Mouse (Mus musculus) forebrain, embryonic 15.5 days (tissue): ENCODE results near the gene Vmn2r31. TPM values are rescaled to one million over a fixed set of nuclear protein-coding genes. Genes with fewer than 3 reads are reported as not detected.
"Not testable (repeated sequence)": the region's sequence is repeated elsewhere in the genome, so short reads cannot be mapped to it uniquely, and the experiment has no call there.

Source experiments
- ATAC-seq: fragments of 200-750 bp; cut with Nextera tagmentation; replicated peaks from 2 replicates; pipeline ENCODE4 v1.8.0; 2017; ENCODE audit warnings: mild to moderate bottlenecking, moderate TSS enrichment, moderate library complexity
- H3K27ac ChIP-seq: fragments of 300-500 bp; sonication (generic); replicated peaks from 2 replicates; pipeline ENCODE4 v1.5.1; 2015; ENCODE audit warnings: mild to moderate bottlenecking, inconsistent platforms
- H3K27me3 ChIP-seq: fragments of 300-500 bp; sonication (generic); 2 replicates; pipeline ENCODE4 v1.6.1; 2015; ENCODE audit warnings: inconsistent platforms
- H3K36me3 ChIP-seq: fragments of 300-500 bp; sonication (generic); 2 replicates; pipeline ENCODE4 v1.6.1; 2015; ENCODE audit warnings: mild to moderate bottlenecking, inconsistent platforms
- H3K4me1 ChIP-seq: fragments of 300-500 bp; sonication (generic); 2 replicates; pipeline ENCODE4 v1.6.1; 2015; ENCODE audit warnings: inconsistent platforms
- H3K4me2 ChIP-seq: fragments of 300-500 bp; sonication (generic); replicated peaks from 2 replicates; pipeline ENCODE4 v1.6.1; 2015; ENCODE audit warnings: mild to moderate bottlenecking, inconsistent platforms
- H3K4me3 ChIP-seq: fragments of 300-500 bp; sonication (generic); 2 replicates; pipeline ENCODE4 v1.5.1; 2015; ENCODE audit warnings: mild to moderate bottlenecking, inconsistent platforms
- H3K9ac ChIP-seq: fragments of 300-500 bp; sonication (generic); replicated peaks from 2 replicates; pipeline ENCODE4 v1.6.1; 2015; ENCODE audit warnings: mild to moderate bottlenecking, inconsistent platforms
- H3K9me3 ChIP-seq: fragments of 300-500 bp; sonication (generic); 2 replicates; pipeline ENCODE4 v1.6.1; 2016; ENCODE audit warnings: inconsistent platforms
- WGBS: fragments of 180-500 bp; shearing (Covaris S2); methylation state at CpG from one replicate; pipeline ENCODE4 v1.1.7; 2015; ENCODE audit warnings: mixed read lengths; 5-methylcytosine and 5-hydroxymethylcytosine counted together
- polyA plus RNA-seq: library from polyadenylated mRNA; unstranded; fragments of >200 nt; fragmentation: Nextera tagmentation; extraction: Ambion mirVana; gene quantifications from 2 replicates; pipeline ENCODE4 v1.2.1, GENCODE M21; 2015

Gene Vmn2r31
- not detected in 2 replicates for polyA plus RNA-seq

GRCm38 (mm10) chr7:7399603-7400002, at the start of gene Vmn2r31:
TSS of gene Vmn2r31 (minus strand) at chr7:7399703.
- not testable (repeated sequence) for H3K9ac ChIP-seq, ATAC-seq, H3K36me3 ChIP-seq

GRCm38 (mm10) chr7:7374431-7374830, 25.1 kb downstream of the Vmn2r31 start, which contains the start of gene Gm45783:
TSS of gene Gm45783 (minus strand) at chr7:7374573.
- H3K4me2 ChIP-seq, H3K27me3 ChIP-seq, H3K27ac ChIP-seq, ATAC-seq, H3K36me3 ChIP-seq, H3K9me3 ChIP-seq, H3K9ac ChIP-seq, H3K4me1 ChIP-seq, H3K4me3 ChIP-seq: not testable (repeated sequence)
- 57% methylated on average over 12 of the region's 12 CpGs for WGBS

More at GRCm38 (mm10) chr7:7399603-7400002, at the start of gene Vmn2r31:
- not testable (repeated sequence) for H3K4me1 ChIP-seq, H3K27ac ChIP-seq, H3K4me2 ChIP-seq, H3K27me3 ChIP-seq, H3K9me3 ChIP-seq, H3K4me3 ChIP-seq

- H3K36me3 ChIP-seq, H3K9me3 ChIP-seq, H3K4me2 ChIP-seq, H3K27me3 ChIP-seq, ATAC-seq, H3K4me1 ChIP-seq, H3K9ac ChIP-seq, H3K27ac ChIP-seq, H3K4me3 ChIP-seq: not testable (repeated sequence)
- WGBS = 50% methylated on average over 1 of the region's 1 CpGs
These were observed 62.0 kb downstream of the Vmn2r31 start, which contains the start of gene Vmn2r30 for GRCm38 (mm10) chr7:7337509-7337908. TSS of gene Vmn2r30 (minus strand) at chr7:7337609.

Other genes starting within 250 kb of the Vmn2r31 start
- 3.6 and 4.1 TPM in 2 replicates for gene Zfp418, start 228.4 kb downstream of the Vmn2r31 start, polyA plus RNA-seq
- 8.9 and 9.1 TPM in 2 replicates for gene Zfp772, start 189.7 kb downstream of the Vmn2r31 start, polyA plus RNA-seq
- 0.61 and 1.5 TPM in 2 replicates for gene Vmn2r29, start 152.4 kb downstream of the Vmn2r31 start, polyA plus RNA-seq
- 7.0 and 8.3 TPM in 2 replicates for gene Gm45844, start 121.4 kb downstream of the Vmn2r31 start, polyA plus RNA-seq
- 173 and 183 TPM in 2 replicates for gene Clcn4, start 98.9 kb downstream of the Vmn2r31 start, polyA plus RNA-seq
- not detected in 2 replicates for gene Vmn2r30, start 62.1 kb downstream of the Vmn2r31 start, polyA plus RNA-seq
- not detected in 2 replicates for gene Gm45783, start 25.1 kb downstream of the Vmn2r31 start, polyA plus RNA-seq
- gene Vmn2r32, start 80.3 kb upstream of the Vmn2r31 start, polyA plus RNA-seq = not detected in 2 replicates
- gene Vmn2r33, start 167.1 kb upstream of the Vmn2r31 start, polyA plus RNA-seq = not detected in 2 replicates